Mouse (Mus musculus): ENCODE measurements around the gene Ptchd3.

GRCm38 (mm10) chr11:121793530-121793929 is 36.5 kb upstream of the Ptchd3 start:
- TF ChIP-seq CTCF (IDR thresholded peaks at IDR 0.05; ENCODE audit: borderline replicate concordance, insufficient read depth, low read length) (no peak), POLR2A (IDR thresholded peaks at IDR 0.05; ENCODE audit: low read depth, low read length) (no peak)
